Mouse (Mus musculus) hindbrain, embryonic 13.5 days (tissue): Measurements from ENCODE around the gene Ogg1. TPM values are rescaled to one million over a fixed set of nuclear protein-coding genes. Genes with fewer than 3 reads are reported as not detected.

Experiments used
- ATAC-seq: fragments of 200-750 bp; cut with Nextera tagmentation; 2 replicates; pipeline ENCODE4 v1.8.0; 2017; ENCODE audit warnings: moderate TSS enrichment; ENCODE audit not compliant: low FRiP score
- H3K27ac ChIP-seq: fragments of 300-500 bp; sonication (generic); 2 replicates; pipeline ENCODE4 v1.5.1; 2015; ENCODE audit warnings: inconsistent platforms, mild to moderate bottlenecking, moderate library complexity
- H3K27me3 ChIP-seq: fragments of 300-500 bp; sonication (generic); 2 replicates; pipeline ENCODE4 v1.6.1; 2015; ENCODE audit warnings: mild to moderate bottlenecking, inconsistent platforms
- H3K36me3 ChIP-seq: fragments of 300-500 bp; sonication (generic); 2 replicates; pipeline ENCODE4 v1.6.1; 2015; ENCODE audit warnings: mild to moderate bottlenecking, inconsistent platforms
- H3K4me1 ChIP-seq: fragments of 300-500 bp; sonication (generic); replicated peaks from 2 replicates; pipeline ENCODE4 v1.6.1; 2015; ENCODE audit warnings: inconsistent platforms
- H3K4me2 ChIP-seq: fragments of 300-500 bp; sonication (generic); 2 replicates; pipeline ENCODE4 v1.6.1; 2015; ENCODE audit warnings: inconsistent platforms, mild to moderate bottlenecking, moderate library complexity
- H3K4me3 ChIP-seq: fragments of 300-500 bp; sonication (generic); 2 replicates; pipeline ENCODE4 v1.5.1; 2015; ENCODE audit warnings: mild to moderate bottlenecking, inconsistent platforms
- H3K9ac ChIP-seq: fragments of 300-500 bp; sonication (generic); 2 replicates; pipeline ENCODE4 v1.6.1; 2015; ENCODE audit warnings: mild to moderate bottlenecking, inconsistent platforms
- H3K9me3 ChIP-seq: fragments of 300-500 bp; sonication (generic); 2 replicates; pipeline ENCODE4 v1.6.1; 2016; ENCODE audit warnings: inconsistent platforms
- WGBS: fragments of 180-500 bp; shearing (Covaris S2); methylation state at CpG from one replicate; pipeline ENCODE4 v1.1.7; 2015; 5-methylcytosine and 5-hydroxymethylcytosine counted together
- polyA plus RNA-seq: library from polyadenylated mRNA; unstranded; fragments of >200 nt; fragmentation: Nextera tagmentation; extraction: Ambion mirVana; gene quantifications from 2 replicates; pipeline ENCODE4 v1.2.1, GENCODE M21; 2015

Ogg1 gene
- polyA plus RNA-seq, 1 experiment from 2014 or later, result 8.7 TPM

DNA sequence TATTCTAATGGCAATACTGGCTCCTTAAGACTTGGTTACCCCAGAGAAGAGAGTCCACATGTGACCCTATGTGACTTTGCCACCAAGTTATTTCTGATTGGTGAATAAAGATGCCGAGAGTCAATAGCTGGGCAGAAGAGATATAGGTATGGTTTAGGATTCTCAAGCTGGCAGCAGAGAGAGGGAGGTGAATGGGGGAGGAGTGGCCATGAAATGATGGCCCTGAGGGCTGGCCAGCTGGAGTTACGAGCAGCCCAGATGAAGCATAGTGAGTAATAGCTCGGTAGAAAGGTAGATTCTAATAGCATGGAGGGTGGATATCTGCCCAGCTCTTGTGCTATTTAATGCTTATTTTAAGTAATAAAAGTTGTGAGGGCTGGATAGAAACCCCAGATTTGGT lies 26.0 kb downstream of the Ogg1 start:
- Histone ChIP-seq H3K4me1 (no peaks in the 10 kb centered on the region), H3K36me3 (no peaks in the 10 kb centered on the region), H3K9me3 (no peaks in the 10 kb centered on the region), H3K27me3 (no peaks in the 10 kb centered on the region), H3K9ac (no peak overlapping the region), H3K4me3 (no peak overlapping the region), H3K27ac (no peak overlapping the region), H3K4me2 (no peak overlapping the region)
- WGBS, result 75% methylated on average over 3 of the region's 3 CpGs
- no peak for ATAC-seq

DNA sequence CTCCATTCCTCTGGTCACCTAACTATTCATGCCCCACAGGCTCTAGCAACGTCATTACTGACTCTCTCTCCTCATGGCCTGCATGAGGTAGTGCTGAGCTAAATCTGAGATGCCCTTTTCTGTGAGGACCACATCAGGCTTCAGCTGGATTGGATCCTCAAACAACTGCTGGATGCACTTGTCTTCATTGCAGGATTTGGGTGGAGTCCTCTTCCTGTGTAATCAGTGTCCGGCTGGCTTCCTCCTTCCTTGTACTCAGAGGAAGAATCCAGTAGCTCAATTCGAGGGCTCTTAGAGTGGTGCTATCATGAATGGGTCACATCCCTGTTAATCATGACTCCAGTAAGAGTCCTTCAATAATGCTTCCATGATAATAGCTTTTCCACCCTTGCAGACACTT lies 26.9 kb downstream of the Ogg1 start:
- Histone ChIP-seq H3K9ac (no peak overlapping the region), H3K4me1 (no peaks in the 10 kb centered on the region), H3K9me3 (no peaks in the 10 kb centered on the region), H3K4me2 (no peak overlapping the region), H3K36me3 (no peaks in the 10 kb centered on the region), H3K27ac (no peak overlapping the region), H3K4me3 (no peak overlapping the region), H3K27me3 (0 out of 2 replicates have a peak, but pooled peaks cover 1% of the 10 kb centered on the region)
- ATAC-seq, result no peak
- 78% methylated on average over 3 of the region's 3 CpGs for WGBS

DNA sequence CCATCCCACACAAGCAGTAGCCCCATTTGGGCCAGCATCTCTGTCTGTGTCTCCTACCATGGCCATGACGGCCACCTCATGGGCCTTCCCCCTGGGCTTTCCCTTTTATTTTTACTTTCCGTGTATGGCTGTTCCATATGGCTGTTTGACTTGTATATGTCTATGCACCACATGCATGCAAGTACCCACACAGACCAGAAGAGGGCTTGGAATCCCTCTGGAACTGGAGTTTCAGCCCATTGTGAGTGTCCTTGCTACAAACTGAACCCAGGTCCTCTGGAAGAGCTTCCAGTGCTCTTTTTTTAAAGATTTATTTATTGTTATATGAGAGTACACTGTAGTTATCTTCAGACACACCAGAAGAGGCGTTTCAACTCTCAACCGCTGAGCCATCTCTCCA lies 34.7 kb downstream of the Ogg1 start:
- 0 out of 2 replicates have a peak, but pooled peaks cover 3% of the 10 kb centered on the region for H3K27me3 ChIP-seq
- H3K4me1 ChIP-seq, result no peaks in the 10 kb centered on the region
- no peak for ATAC-seq
- no peak overlapping the region for H3K4me3 ChIP-seq
- peaks cover 6% of the 10 kb centered on the region for H3K36me3 ChIP-seq
- WGBS, result 74% methylated on average over 4 of the region's 4 CpGs
- H3K4me2 ChIP-seq, result no peak overlapping the region
- no peaks in the 10 kb centered on the region for H3K9me3 ChIP-seq
- H3K27ac ChIP-seq, result no peak overlapping the region
- H3K9ac ChIP-seq, result no peak overlapping the region

DNA sequence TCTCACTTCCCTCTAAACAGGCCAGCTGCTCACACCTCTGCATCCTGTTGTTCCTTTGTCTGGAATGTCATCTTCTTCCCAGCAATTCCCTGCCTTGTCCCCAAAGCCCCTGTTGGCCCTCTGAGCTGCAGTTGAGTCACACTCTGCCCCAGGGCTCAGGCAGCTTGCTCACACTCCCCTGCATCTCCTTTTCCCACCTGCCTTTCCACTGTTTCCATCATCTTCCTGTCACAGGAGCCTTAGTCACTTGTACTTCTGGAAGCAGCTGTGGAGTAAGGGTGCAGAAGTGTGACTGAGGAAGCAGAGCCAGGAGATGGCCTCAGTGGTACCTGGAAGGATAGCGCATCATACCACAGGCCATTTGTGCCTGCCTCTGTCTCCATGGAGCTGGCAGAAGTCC lies 35.5 kb downstream of the Ogg1 start:
- Histone ChIP-seq H3K27ac (no peak overlapping the region), H3K9ac (no peak overlapping the region), H3K4me2 (no peak overlapping the region), H3K4me3 (no peak overlapping the region), H3K4me1 (no peaks in the 10 kb centered on the region), H3K27me3 (0 out of 2 replicates have a peak, but pooled peaks cover 3% of the 10 kb centered on the region), H3K36me3 (peaks cover 13% of the 10 kb centered on the region), H3K9me3 (no peaks in the 10 kb centered on the region)
- no peak for ATAC-seq
- WGBS, result 82% methylated on average over 1 of the region's 1 CpGs

DNA sequence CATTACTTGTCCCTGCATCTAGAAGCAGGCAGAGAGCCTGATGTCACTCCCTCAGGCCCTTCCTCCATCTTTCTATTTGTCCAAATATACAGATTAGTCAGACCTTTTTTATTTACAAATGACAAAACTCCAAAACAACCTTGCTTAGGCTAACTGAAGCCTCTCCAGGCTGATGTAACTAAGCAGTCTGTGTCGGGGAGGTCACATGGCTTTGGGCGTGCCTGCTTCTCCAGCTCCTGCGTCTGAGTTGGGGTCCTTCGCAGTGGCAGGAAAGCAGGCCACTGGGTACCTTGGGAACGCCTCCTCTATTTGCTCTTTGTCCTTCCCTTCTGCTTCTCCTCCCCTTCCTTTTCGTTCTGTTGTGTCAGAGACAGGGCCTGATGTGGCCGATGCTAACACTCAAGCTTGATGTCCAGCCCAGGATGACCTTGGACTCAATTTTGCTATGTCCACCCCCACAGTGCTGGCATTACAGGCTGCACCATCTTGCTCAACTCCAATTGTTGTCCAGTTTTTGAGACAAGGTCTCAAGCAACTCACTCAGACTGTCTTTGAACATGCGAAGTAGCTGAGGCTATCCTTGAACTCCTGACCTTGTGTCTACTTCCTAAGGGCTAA lies 37.9 kb downstream of the Ogg1 start:
- no peak overlapping the region for H3K9ac ChIP-seq
- no peaks in the 10 kb centered on the region for H3K27me3 ChIP-seq
- no peak for ATAC-seq
- no peak overlapping the region for H3K27ac ChIP-seq
- no peak overlapping the region for H3K4me3 ChIP-seq
- no peaks in the 10 kb centered on the region for H3K4me1 ChIP-seq
- H3K4me2 ChIP-seq, result no peak overlapping the region
- H3K9me3 ChIP-seq, result no peaks in the 10 kb centered on the region
- 65% methylated on average over 8 of the region's 8 CpGs for WGBS
- H3K36me3 ChIP-seq, result peaks cover 29% of the 10 kb centered on the region

DNA sequence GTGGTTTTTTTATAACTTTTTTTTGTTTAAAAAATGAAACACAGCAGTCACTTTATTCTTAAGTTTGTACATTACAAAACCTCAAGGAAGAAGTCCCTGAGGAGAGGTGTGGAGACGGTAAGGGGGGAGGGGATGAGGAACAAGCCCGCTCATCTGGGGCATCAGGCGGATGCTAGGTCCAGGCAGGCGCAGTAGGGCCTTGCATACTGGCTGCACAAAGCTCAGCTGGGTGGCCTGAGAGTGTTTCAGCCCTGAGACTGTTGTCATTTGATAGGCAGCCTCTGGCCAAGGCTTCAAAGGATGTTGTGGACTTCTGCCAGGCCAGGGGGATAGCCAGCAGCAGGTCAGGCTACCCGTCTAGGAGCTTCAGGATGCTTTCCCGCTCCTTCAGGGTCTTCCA lies 39.9 kb downstream of the Ogg1 start:
- H3K9me3 ChIP-seq, result no peaks in the 10 kb centered on the region
- ATAC-seq, result no peak
- WGBS, result 92% methylated on average over 6 of the region's 6 CpGs
- peaks cover 49% of the 10 kb centered on the region for H3K36me3 ChIP-seq
- H3K4me3 ChIP-seq, result no peak overlapping the region
- no peak overlapping the region for H3K9ac ChIP-seq
- no peaks in the 10 kb centered on the region for H3K4me1 ChIP-seq
- H3K4me2 ChIP-seq, result no peak overlapping the region
- H3K27ac ChIP-seq, result no peak overlapping the region
- no peaks in the 10 kb centered on the region for H3K27me3 ChIP-seq

DNA sequence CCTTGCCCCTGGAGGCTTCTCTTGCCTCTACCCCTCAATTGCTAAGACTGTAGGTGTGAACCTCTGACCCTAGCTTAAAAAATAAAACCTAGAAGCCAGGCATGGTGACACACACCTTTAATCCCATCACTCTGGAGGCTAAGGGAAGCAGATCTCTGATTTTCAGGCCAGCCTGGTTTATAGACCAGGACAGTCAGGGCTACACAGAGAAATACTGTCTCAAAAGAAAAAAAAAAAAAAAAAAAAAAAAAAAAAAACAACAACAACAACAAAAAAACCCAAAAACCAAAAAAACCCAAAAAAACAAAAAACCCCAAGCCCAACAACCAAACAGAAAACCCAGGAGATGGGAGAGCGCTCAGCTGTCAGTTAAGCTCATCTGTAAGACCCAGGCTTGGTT lies 40.8 kb downstream of the Ogg1 start:
- Histone ChIP-seq H3K4me3 (no peak overlapping the region), H3K4me2 (no peak overlapping the region), H3K4me1 (no peaks in the 10 kb centered on the region), H3K9ac (no peak overlapping the region), H3K27ac (no peak overlapping the region), H3K36me3 (peaks cover 58% of the 10 kb centered on the region), H3K27me3 (no peaks in the 10 kb centered on the region), H3K9me3 (no peaks in the 10 kb centered on the region)
- WGBS, result 100% methylated on average over 1 of the region's 1 CpGs
- no peak for ATAC-seq

DNA sequence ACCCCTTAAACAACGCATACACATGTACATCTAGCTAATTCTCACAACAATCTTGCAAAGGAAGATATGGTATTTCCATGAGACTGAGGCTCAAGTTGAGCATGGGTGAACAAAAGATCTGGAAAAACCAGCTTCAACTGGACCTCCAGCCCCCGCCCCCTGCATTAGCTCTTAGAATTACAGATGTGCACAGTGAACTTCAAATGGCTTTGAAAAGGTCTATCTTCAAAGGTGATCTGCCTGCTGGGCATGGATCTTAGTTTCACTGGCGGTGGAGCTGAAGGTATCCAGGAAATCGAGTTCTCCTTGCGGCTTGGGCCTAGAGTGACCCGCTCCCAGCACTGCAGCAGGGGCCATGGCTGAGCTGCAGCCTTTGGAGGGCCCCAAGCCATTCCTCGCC lies 41.4 kb downstream of the Ogg1 start:
- H3K4me3 ChIP-seq, result no peak overlapping the region
- H3K27me3 ChIP-seq, result no peaks in the 10 kb centered on the region
- no peak overlapping the region for H3K4me2 ChIP-seq
- no peak overlapping the region for H3K9ac ChIP-seq
- no peaks in the 10 kb centered on the region for H3K9me3 ChIP-seq
- WGBS, result 89% methylated on average over 7 of the region's 7 CpGs
- ATAC-seq, result no peak
- peaks cover 64% of the 10 kb centered on the region for H3K36me3 ChIP-seq
- peak overlapping the region; percentile 23; the same call in 1 of the 2 replicates for H3K27ac ChIP-seq
- H3K4me1 ChIP-seq, result no peaks in the 10 kb centered on the region

DNA sequence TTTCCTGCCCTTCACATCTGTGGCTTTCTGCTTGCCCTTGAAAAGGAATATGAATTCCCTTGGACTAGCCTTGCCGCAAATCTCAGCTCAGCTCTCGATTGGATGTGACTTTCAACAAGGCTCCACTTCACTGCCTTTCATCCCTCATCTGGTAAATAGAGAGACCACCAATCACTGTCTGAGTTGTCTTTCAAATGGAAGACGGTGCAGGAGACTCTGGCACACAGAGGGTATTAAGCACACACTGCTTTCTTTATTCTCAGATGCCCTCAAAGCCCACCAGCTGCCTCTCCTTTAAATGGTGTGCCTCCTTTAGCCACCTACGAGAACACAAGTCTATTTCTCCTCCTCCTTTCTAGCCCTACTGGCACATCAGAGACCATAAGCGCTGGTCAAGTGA lies 41.8 kb downstream of the Ogg1 start:
- 76% methylated on average over 5 of the region's 5 CpGs for WGBS

DNA sequence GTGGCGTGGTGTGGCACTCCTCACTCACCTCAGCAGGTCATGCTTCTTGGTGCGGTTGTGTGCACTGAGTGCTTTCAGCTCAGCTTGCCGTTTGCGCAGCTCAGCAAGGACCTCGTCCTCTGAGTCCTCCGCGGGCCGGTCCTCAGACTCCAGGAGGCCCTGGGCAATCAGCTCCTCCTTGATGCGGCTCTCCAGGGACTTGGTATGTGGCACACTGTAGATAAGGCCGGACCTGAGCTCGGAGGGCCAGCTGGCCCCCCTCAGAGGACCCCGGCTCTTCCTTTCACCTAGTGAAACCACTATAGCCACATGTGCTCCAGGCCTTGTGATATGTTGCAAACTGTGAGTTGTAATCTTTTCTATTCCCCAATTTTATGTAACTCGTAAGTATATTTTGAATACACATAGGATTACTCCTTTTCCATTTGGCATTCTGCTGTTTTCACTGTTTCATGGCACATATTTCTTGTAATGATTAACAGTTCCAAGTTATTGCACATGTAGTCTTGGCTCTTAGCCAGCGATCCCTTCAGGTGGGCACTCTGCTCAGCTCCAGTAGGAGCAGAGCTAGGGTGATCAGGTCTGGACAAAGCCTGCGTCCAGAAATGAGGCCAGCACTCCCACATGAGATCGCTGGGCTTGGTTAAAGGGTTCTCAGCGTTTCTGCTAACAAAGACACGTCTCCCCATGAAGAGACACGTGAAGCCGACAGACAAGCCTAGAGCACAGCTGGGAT lies 43.6 kb downstream of the Ogg1 start:
- Histone ChIP-seq H3K9me3 (no peaks in the 10 kb centered on the region), H3K4me3 (no peak overlapping the region), H3K9ac (no peak overlapping the region), H3K4me1 (no peaks in the 10 kb centered on the region), H3K27me3 (no peaks in the 10 kb centered on the region), H3K27ac (no peak overlapping the region), H3K36me3 (peaks cover 86% of the 10 kb centered on the region), H3K4me2 (no peak overlapping the region)
- ATAC-seq, result no peak
- 95% methylated on average over 20 of the region's 20 CpGs for WGBS

More for the DNA sequence above, 41.8 kb downstream of the Ogg1 start:
- no peak overlapping the region; the same call in 1 of the 2 replicates for H3K27ac ChIP-seq
- peaks cover 68% of the 10 kb centered on the region for H3K36me3 ChIP-seq
- no peak for ATAC-seq
- H3K9ac ChIP-seq, result no peak overlapping the region
- no peak overlapping the region for H3K4me2 ChIP-seq
- H3K4me1 ChIP-seq, result no peaks in the 10 kb centered on the region
- no peak overlapping the region for H3K4me3 ChIP-seq
- no peaks in the 10 kb centered on the region for H3K27me3 ChIP-seq
- no peaks in the 10 kb centered on the region for H3K9me3 ChIP-seq

DNA sequence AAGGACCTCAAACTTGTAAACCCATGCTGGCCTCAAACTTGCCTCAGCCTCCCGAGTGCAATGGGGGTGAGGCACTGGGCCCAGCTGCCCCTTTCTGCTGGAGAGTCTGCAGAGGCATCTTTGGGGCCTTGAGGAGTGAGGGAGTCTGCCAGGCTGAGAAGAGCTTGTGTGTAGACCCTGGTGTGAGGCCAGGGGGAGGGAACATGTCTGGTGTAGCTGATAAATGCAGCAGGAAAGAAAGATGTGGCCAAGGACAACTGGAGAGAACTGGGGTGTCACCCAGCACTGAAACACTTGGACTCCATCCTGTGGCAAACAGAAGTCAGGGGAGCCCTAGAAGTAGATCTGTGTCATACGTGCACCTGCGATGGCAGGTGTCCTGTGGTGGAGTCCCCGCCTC lies 46.7 kb downstream of the Ogg1 start:
- 93% methylated on average over 4 of the region's 4 CpGs for WGBS
- Histone ChIP-seq H3K4me3 (no peak overlapping the region), H3K36me3 (peaks cover 75% of the 10 kb centered on the region), H3K4me2 (no peak overlapping the region), H3K9me3 (no peaks in the 10 kb centered on the region), H3K4me1 (peaks cover 14% of the 10 kb centered on the region), H3K9ac (no peak overlapping the region), H3K27ac (no peak overlapping the region), H3K27me3 (no peaks in the 10 kb centered on the region)
- no peak for ATAC-seq

DNA sequence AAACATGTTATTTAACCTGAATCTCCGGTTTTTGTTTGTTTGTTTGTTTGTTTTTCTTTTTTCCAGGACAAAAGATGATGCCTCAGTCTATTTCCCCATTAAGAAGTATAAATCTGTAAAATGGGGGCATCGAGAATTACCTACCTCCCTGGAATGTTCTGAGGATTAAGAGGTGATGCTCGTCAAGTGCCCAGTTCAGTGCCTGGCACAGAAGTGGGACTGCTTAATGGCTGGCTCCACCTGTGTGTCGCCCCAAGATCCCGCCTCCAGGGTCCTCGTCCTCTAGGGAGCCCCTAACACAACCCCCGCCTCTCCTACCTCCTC lies 50.4 kb downstream of the Ogg1 start:
- Histone ChIP-seq H3K9me3 (no peaks in the 10 kb centered on the region), H3K4me3 (peak overlapping the region; percentile 87), H3K36me3 (peaks cover 58% of the 10 kb centered on the region), H3K4me2 (peak overlapping the region; percentile 97), H3K9ac (peak overlapping the region; percentile 93), H3K4me1 (peaks cover 28% of the 10 kb centered on the region), H3K27ac (peak overlapping the region; percentile 95), H3K27me3 (no peaks in the 10 kb centered on the region)
- ATAC-seq, result no peak
- WGBS, result 11% methylated on average over 7 of the region's 7 CpGs
